Mouse (Mus musculus) kidney, postnatal 0 days (tissue): ENCODE measurements around the gene Camk1d. TPM values are rescaled to one million over a fixed set of nuclear protein-coding genes. Genes with fewer than 3 reads are reported as not detected.
"Not testable (repeated sequence)": the region's sequence is repeated elsewhere in the genome, so short reads cannot be mapped to it uniquely, and the experiment has no call there.

Experiments used
- ATAC-seq: fragments of 200-750 bp; cut with Nextera tagmentation; replicated peaks from 2 replicates; pipeline ENCODE4 v1.8.0; 2017; ENCODE audit warnings: low read depth, moderate number of reproducible peaks, moderate TSS enrichment, moderate library complexity; ENCODE audit not compliant: low FRiP score
- DNase-seq: peaks from one replicate; pipeline ENCODE4 v3.0.0-alpha.2; 2016; ENCODE audit warnings: low spot score
- H3K27ac ChIP-seq: fragments of 300-500 bp; sonication (generic); 2 replicates; pipeline ENCODE4 v1.5.1; 2014; ENCODE audit warnings: mild to moderate bottlenecking
- H3K27me3 ChIP-seq: fragments of 300-500 bp; sonication (generic); 2 replicates; pipeline ENCODE4 v1.6.1; 2014; ENCODE audit warnings: low read length, mixed read lengths; ENCODE audit not compliant: insufficient read depth
- H3K36me3 ChIP-seq: fragments of 300-500 bp; sonication (generic); 2 replicates; pipeline ENCODE4 v1.6.1; 2014; ENCODE audit warnings: low read length, mixed read lengths; ENCODE audit not compliant: insufficient read depth
- H3K4me1 ChIP-seq: fragments of 300-500 bp; sonication (generic); replicated peaks from 2 replicates; pipeline ENCODE4 v1.6.1; 2014; ENCODE audit warnings: antibody characterized with exemption, low read length, mixed read lengths; ENCODE audit not compliant: insufficient read depth
- H3K4me2 ChIP-seq: fragments of 300-500 bp; sonication (generic); 2 replicates; pipeline ENCODE4 v1.6.1; 2014; ENCODE audit warnings: mild to moderate bottlenecking, low read length, moderate library complexity, mixed read lengths
- H3K4me3 ChIP-seq: fragments of 300-500 bp; sonication (generic); replicated peaks from 2 replicates; pipeline ENCODE4 v1.5.1; 2014; ENCODE audit warnings: low read depth, low read length
- H3K9ac ChIP-seq: fragments of 300-500 bp; sonication (generic); 2 replicates; pipeline ENCODE4 v1.6.1; 2014; ENCODE audit warnings: low read depth, low read length
- H3K9me3 ChIP-seq: fragments of 300-500 bp; sonication (generic); replicated peaks from 2 replicates; pipeline ENCODE4 v1.6.1; 2016; ENCODE audit warnings: low read length, inconsistent platforms, mixed read lengths
- CTCF ChIP-seq: IDR thresholded peaks from 2 replicates; pipeline ENCODE4 v1.5.1; 2016; ENCODE audit warnings: antibody characterized with exemption, low read depth, mild to moderate bottlenecking, moderate library complexity
- WGBS: fragments of 180-500 bp; shearing (Covaris S2); extraction: QIAGEN DNeasy Blood & Tissue Kit; methylation state at CpG from one replicate; pipeline ENCODE4 v1.1.7; 2014; 5-methylcytosine and 5-hydroxymethylcytosine counted together
- polyA plus RNA-seq: library from polyadenylated mRNA; unstranded; fragments of >200 nt; fragmentation: Nextera tagmentation; extraction: Ambion mirVana; gene quantifications from 2 replicates; pipeline ENCODE4 v1.2.1, GENCODE M21; 2015

Gene Camk1d
- polyA plus RNA-seq, 1 experiment from 2014 or later, result 1.5 TPM

DNA sequence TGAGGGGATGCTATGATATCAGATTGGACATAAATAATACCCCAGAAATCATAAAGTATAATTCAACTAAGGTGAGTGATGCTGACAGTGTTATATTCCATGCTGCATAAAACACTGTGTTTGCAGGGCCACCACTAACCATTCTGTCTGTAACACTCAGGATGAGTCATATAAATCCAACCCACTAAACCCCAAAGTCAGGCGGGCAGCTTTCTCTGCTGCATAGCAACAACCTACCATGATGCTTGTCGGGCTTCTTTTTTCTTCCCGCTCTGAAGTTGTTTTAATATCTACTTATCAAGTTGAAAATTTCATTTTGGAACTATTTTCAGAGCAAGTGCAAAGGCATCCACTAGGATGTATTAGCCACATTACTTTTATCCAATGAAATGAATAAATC, 161.1 kb downstream of the Camk1d start:
- Histone ChIP-seq H3K9me3 (no peaks in the 10 kb centered on the region), H3K4me3 (no peak overlapping the region), H3K9ac (no peak overlapping the region), H3K36me3 (no peaks in the 10 kb centered on the region), H3K27ac (no peak overlapping the region), H3K27me3 (no peaks in the 10 kb centered on the region), H3K4me1 (no peaks in the 10 kb centered on the region), H3K4me2 (no peak overlapping the region)
- WGBS, result 93% methylated on average over 3 of the region's 3 CpGs
- DNase-seq (no peak), ATAC-seq (no peak)
- no peak for TF ChIP-seq CTCF

GRCm38 (mm10) chr2:5551758-5552255, 162.5 kb downstream of the Camk1d start:
- Histone ChIP-seq H3K9ac (no peak overlapping the region), H3K4me3 (no peak overlapping the region), H3K36me3 (no peaks in the 10 kb centered on the region), H3K4me1 (no peaks in the 10 kb centered on the region), H3K27me3 (no peaks in the 10 kb centered on the region), H3K27ac (no peak overlapping the region), H3K9me3 (no peaks in the 10 kb centered on the region), H3K4me2 (no peak overlapping the region)
- WGBS, result 90% methylated on average over 5 of the region's 5 CpGs
- no peak for ATAC-seq
- TF ChIP-seq CTCF, result no peak
- no peak for DNase-seq

DNA sequence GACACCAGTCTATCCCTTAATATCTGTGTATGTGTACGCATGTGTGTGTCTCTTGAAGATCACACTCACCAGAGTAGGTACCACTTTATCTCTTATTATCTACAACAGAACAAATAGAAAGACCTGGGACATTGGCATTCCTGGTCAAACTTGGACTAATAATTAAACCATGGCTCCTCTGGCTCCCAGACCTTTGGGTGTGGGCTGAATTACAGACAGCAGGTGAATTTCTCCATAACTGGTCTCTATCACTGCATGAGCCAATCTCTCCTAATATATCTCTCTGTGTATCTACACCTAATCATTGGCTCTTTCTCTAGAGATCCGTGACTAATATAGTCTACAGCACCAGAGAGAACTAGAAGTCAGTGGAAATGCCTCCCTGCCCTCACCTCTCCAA, 165.0 kb downstream of the Camk1d start:
- H3K27me3 ChIP-seq, result no peaks in the 10 kb centered on the region
- ATAC-seq, result no peak
- TF ChIP-seq CTCF, result no peak
- no peaks in the 10 kb centered on the region for H3K9me3 ChIP-seq
- no peak overlapping the region for H3K4me3 ChIP-seq
- no peak overlapping the region for H3K9ac ChIP-seq
- DNase-seq, result no peak
- no peak overlapping the region for H3K4me2 ChIP-seq
- H3K4me1 ChIP-seq, result no peaks in the 10 kb centered on the region
- no peak overlapping the region for H3K27ac ChIP-seq
- no peaks in the 10 kb centered on the region for H3K36me3 ChIP-seq
- WGBS, result 81% methylated on average over 2 of the region's 2 CpGs

DNA sequence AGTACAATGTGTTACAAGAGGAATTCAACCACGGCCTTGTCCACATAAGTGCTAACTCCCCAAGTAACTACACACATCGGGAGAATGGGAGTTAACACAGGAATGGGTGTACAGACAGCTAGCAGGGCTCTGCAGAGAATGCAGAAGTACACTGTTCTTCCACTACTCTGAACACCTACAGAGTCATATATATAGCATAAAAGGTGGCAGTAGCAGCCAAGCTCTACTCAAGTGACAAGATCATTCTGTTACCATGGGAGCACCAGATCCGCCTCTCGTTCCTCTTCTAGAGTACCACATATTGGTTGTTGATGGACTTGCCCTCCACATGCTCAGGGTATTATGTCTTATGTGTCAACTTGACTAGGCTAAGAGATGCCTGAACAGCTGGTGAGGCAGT, 165.4 kb downstream of the Camk1d start:
- Histone ChIP-seq H3K9me3 (no peaks in the 10 kb centered on the region), H3K27me3 (no peaks in the 10 kb centered on the region), H3K36me3 (no peaks in the 10 kb centered on the region), H3K9ac (no peak overlapping the region), H3K4me2 (no peak overlapping the region), H3K4me3 (no peak overlapping the region), H3K4me1 (no peaks in the 10 kb centered on the region), H3K27ac (no peak overlapping the region)
- no peak for ATAC-seq
- 95% methylated on average over 4 of the region's 4 CpGs for WGBS
- DNase-seq, result no peak
- no peak for TF ChIP-seq CTCF

DNA sequence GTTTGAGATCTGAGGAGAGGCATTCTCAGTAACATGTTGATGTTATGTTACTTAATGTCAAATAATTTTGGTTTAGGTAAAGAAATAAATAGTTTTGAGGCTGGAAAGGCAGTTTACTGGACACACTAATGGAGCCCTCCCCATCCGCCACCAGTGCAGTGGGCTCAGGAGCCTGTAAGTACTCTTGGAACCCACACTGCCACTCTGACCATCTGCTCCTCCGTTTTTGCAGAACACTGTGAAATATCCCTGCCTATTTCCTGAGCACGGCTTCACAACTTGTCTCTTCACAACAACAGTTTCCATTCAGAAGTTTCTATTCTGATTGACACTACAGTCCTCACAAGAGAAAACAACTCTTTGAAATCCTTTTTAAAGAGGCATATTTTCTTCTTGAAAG, 173.4 kb downstream of the Camk1d start:
- no peaks in the 10 kb centered on the region for H3K27me3 ChIP-seq
- H3K9me3 ChIP-seq, result no peaks in the 10 kb centered on the region
- 76% methylated on average over 3 of the region's 3 CpGs for WGBS
- no peak for TF ChIP-seq CTCF
- ATAC-seq (no peak), DNase-seq (no peak)
- H3K4me2 ChIP-seq, result no peak overlapping the region
- H3K4me1 ChIP-seq, result no peaks in the 10 kb centered on the region
- H3K27ac ChIP-seq, result no peak overlapping the region
- H3K36me3 ChIP-seq, result no peaks in the 10 kb centered on the region
- H3K9ac ChIP-seq, result no peak overlapping the region
- no peak overlapping the region for H3K4me3 ChIP-seq

GRCm38 (mm10) chr2:5539894-5540293, 174.4 kb downstream of the Camk1d start:
- H3K9me3 ChIP-seq, H3K36me3 ChIP-seq, H3K27ac ChIP-seq, H3K27me3 ChIP-seq, ATAC-seq, DNase-seq, H3K9ac ChIP-seq, H3K4me2 ChIP-seq, H3K4me3 ChIP-seq, H3K4me1 ChIP-seq: not testable (repeated sequence)
- 72% methylated on average over 3 of the region's 3 CpGs for WGBS

DNA sequence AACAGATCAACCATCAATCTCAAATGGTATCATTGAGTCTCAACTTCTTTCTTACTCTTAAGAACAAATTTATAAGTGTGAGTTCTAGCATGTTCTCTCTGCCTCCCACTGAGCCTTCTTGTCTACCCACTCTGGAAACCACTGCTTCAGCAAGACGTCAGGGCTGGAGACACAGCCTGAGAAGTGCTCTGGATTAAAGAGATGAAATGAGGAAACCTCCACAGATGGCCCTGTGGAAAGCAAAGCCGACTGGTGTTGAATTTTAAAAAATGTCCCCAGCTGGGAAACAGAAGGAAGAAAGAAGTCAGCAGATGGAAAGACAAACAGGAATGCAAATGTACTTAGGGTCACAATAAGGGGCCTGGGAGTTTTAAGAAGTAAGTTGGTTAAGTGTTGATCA, 180.4 kb downstream of the Camk1d start:
- TF ChIP-seq CTCF, result no peak
- no peak for DNase-seq
- no peaks in the 10 kb centered on the region for H3K36me3 ChIP-seq
- no peak overlapping the region for H3K27ac ChIP-seq
- no peaks in the 10 kb centered on the region for H3K27me3 ChIP-seq
- H3K9ac ChIP-seq, result no peak overlapping the region
- ATAC-seq, result no peak
- H3K4me3 ChIP-seq, result no peak overlapping the region
- H3K4me2 ChIP-seq, result no peak overlapping the region
- WGBS, result 71% methylated on average over 2 of the region's 2 CpGs
- H3K4me1 ChIP-seq, result no peaks in the 10 kb centered on the region
- no peaks in the 10 kb centered on the region for H3K9me3 ChIP-seq
